Mouse (Mus musculus): ENCODE results near the gene Arfip2. TPM values are rescaled to one million over a fixed set of nuclear protein-coding genes. Genes with fewer than 3 reads are reported as not detected.
A peak's percentile ranks its signal among the peaks of the same experiment; 100 is the strongest.

Arfip2 gene
- total and polyA plus RNA-seq, 2 experiments from 2014 or later = 62.1 to 84.9 TPM

DNA sequence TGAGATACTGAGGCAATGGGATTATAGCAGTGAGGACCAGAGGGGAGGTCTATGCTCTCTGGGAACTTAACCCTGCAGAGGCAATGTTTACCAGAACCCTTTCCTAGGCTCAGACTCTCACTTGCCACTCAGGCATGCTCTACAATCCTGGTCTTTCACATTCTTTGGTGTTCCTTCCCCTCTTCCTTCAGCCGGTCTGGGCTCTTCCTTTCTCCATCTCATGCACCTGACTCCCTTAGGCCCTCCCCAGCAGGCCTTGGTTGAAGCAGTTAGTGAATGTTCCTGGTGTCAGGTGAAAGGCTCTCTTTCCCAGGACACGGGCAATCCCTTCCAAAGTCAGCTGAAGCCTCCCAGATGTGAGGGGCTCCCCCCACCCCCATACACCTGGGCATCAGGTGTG is 460 bp downstream of the Arfip2 start, which contains the start of gene Timm10b:
Timm10b (plus strand) TSS at position 301 of the 400 bp plus-strand sequence.
- ATAC-seq (ENCODE audit: low FRiP score) = peak; percentile 26
- WGBS = 6% methylated on average over 2 of the region's 2 CpGs
- peak within 1 kb of the TSS; percentile 49 for H3K4me3 ChIP-seq (ENCODE audit: low read depth, low read length)

DNA sequence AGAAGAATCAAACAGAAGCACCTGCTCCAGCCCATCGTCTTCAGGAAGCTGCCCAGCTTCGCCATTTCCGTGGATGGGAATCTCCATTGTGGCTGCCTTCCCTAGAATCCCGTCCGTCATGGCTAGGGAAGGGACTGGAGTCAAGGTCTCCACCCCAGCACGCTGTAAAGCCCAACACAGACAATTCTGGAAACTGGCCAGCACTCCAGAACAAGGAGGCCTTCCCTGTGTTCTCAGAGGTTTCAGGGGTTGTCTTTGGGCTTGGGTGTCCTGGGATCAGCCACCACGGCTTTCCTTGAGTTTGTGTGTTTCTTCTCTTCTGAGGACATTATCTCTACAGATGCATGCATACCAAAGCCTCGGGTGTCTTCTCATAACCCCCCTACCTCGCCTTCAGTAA is 912 bp downstream of the Arfip2 start:
- 72% methylated on average over 9 of the region's 9 CpGs for WGBS
- H3K27me3 ChIP-seq (ENCODE audit: insufficient read depth, low read length) = no peaks in the 10 kb centered on the region
- peak overlapping the region; percentile 77; the same call in 1 of the 2 replicates for H3K9ac ChIP-seq (replicated peaks; ENCODE audit: low read length, poor library complexity, severe bottlenecking)
- H3K4me3 ChIP-seq (ENCODE audit: low read depth, low read length) = peak overlapping the region; percentile 49
- TF ChIP-seq CTCF (IDR thresholded peaks at IDR 0.05) = no peak
- DNase-seq (ENCODE audit: low spot score) (no peak), ATAC-seq (ENCODE audit: low FRiP score) (no peak)
- H3K9me3 ChIP-seq (ENCODE audit: low read length) = no peaks in the 10 kb centered on the region
- peaks cover 14% of the 10 kb centered on the region for H3K4me1 ChIP-seq (ENCODE audit: insufficient read depth, low read length)
- peaks cover 27% of the 10 kb centered on the region for H3K36me3 ChIP-seq (ENCODE audit: insufficient read depth, low read length)
- no peak overlapping the region for H3K27ac ChIP-seq (ENCODE audit: low read depth, low read length)
- peak overlapping the region; percentile 63 for H3K4me2 ChIP-seq (ENCODE audit: low read depth, low read length, poor library complexity, severe bottlenecking)

More for the DNA sequence above, 460 bp downstream of the Arfip2 start, which contains the start of gene Timm10b:
- H3K4me1 ChIP-seq (ENCODE audit: insufficient read depth, low read length) = peaks cover 14% of the 10 kb centered on the region
- H3K27me3 ChIP-seq (ENCODE audit: insufficient read depth, low read length) = no peaks in the 10 kb centered on the region
- peak within 1 kb of the TSS; percentile 77 for H3K9ac ChIP-seq (replicated peaks; ENCODE audit: low read length, poor library complexity, severe bottlenecking)
- peaks cover 27% of the 10 kb centered on the region for H3K36me3 ChIP-seq (ENCODE audit: insufficient read depth, low read length)
- H3K9me3 ChIP-seq (ENCODE audit: low read length) = no peaks in the 10 kb centered on the region
- no peak for TF ChIP-seq CTCF (IDR thresholded peaks at IDR 0.05)
- DNase-seq (ENCODE audit: low spot score) = no peak
- peak within 1 kb of the TSS; percentile 63 for H3K4me2 ChIP-seq (ENCODE audit: low read depth, low read length, poor library complexity, severe bottlenecking)
- H3K27ac ChIP-seq (ENCODE audit: low read depth, low read length) = peak within 1 kb of the TSS; percentile 84

DNA sequence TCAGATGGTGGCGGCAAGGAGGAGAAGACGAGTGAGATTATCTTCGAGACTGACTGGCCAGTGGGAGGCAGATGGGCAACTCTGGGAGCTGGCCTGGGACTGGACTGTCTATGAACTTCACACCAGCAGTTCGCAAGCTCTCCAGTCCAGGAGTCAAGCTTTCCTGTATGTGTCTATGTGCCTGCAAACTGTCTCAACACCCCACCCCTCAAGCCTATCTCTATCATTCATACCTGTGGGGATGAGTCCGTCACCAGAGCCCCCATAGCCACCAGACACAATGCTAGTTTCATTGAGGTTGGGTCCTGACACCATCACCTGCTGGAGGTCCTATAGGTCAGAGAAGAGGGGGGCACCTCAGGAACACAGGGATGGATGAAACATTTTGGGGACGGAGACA is 1.4 kb downstream of the Arfip2 start:
- Histone ChIP-seq H3K4me1 (ENCODE audit: insufficient read depth, low read length) (peaks cover 14% of the 10 kb centered on the region), H3K36me3 (ENCODE audit: insufficient read depth, low read length) (peaks cover 27% of the 10 kb centered on the region), H3K27ac (ENCODE audit: low read depth, low read length) (no peak overlapping the region), H3K4me2 (ENCODE audit: low read depth, low read length, poor library complexity, severe bottlenecking) (no peak overlapping the region), H3K27me3 (ENCODE audit: insufficient read depth, low read length) (no peaks in the 10 kb centered on the region), H3K9me3 (ENCODE audit: low read length) (no peaks in the 10 kb centered on the region), H3K4me3 (ENCODE audit: low read depth, low read length) (no peak overlapping the region), H3K9ac (replicated peaks; ENCODE audit: low read length, poor library complexity, severe bottlenecking) (no peak overlapping the region)
- no peak for TF ChIP-seq CTCF (IDR thresholded peaks at IDR 0.05)
- WGBS = 95% methylated on average over 6 of the region's 6 CpGs
- no peak for DNase-seq (ENCODE audit: low spot score)
- ATAC-seq (ENCODE audit: low FRiP score) = no peak

DNA sequence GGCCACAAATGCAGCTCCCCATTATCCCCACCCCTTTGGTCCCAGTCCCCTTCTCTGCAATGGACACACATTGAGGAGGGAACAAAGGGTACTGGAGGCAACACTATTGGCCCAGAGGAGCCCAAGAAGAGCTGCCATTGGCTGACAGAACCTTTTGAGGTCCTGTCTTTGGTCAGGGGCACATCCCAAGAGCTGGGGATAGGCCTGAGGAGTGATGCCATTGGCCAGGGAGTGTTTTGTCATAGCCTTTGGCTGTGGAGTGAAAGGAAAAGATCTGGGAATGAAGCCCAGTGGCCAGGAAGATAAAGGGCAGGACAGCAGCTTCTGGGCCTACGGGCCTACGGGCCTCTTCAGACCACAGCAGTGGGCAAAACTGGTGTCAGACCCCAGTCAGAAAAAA is 4.5 kb downstream of the Arfip2 start:
- no peak overlapping the region for H3K9ac ChIP-seq (replicated peaks; ENCODE audit: low read length, poor library complexity, severe bottlenecking)
- TF ChIP-seq CTCF (IDR thresholded peaks at IDR 0.05) = no peak
- no peak overlapping the region for H3K4me2 ChIP-seq (ENCODE audit: low read depth, low read length, poor library complexity, severe bottlenecking)
- H3K4me3 ChIP-seq (ENCODE audit: low read depth, low read length) = no peak overlapping the region
- 80% methylated on average over 2 of the region's 2 CpGs for WGBS
- H3K9me3 ChIP-seq (ENCODE audit: low read length) = no peaks in the 10 kb centered on the region
- peaks cover 23% of the 10 kb centered on the region for H3K36me3 ChIP-seq (ENCODE audit: insufficient read depth, low read length)
- no peak for ATAC-seq (ENCODE audit: low FRiP score)
- peak; percentile 25 for DNase-seq (ENCODE audit: low spot score)
- H3K27ac ChIP-seq (ENCODE audit: low read depth, low read length) = no peak overlapping the region; the same call in 1 of the 2 replicates
- H3K4me1 ChIP-seq (ENCODE audit: insufficient read depth, low read length) = peaks cover 12% of the 10 kb centered on the region; the same call in 1 of the 2 replicates
- H3K27me3 ChIP-seq (ENCODE audit: insufficient read depth, low read length) = no peaks in the 10 kb centered on the region

DNA sequence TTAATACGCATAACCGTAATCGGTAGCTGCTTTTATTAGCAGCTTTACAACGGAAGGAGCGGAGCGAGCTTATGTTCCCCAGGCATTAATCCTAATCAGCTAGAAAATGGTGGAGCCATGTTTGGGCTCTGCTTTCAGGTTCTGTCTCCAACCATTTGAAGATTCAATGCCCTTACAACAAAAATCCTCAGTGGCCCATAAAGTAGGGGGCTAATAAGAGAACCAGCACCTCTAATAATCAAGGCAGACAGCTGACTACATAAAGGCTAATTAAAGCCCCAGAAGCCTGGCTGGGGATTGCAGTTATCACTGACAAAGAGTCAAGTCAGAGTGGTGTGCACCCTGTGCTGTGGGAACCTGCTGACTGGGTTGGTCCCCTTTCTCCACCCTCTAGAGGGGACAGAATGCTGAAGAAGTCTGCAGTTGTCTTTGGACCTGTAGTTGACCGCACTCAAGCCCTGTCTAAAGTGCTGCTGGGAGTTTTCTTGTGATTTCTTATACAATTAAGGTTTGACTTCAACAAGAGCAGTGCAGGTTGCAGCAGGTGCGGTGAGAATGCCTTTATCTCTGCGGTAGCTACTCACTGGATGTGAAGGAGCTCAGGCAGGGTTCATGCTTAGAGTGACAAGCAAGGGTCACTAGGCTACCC is 5.8 kb downstream of the Arfip2 start:
- Histone ChIP-seq H3K9me3 (ENCODE audit: low read length) (no peaks in the 10 kb centered on the region), H3K9ac (replicated peaks; ENCODE audit: low read length, poor library complexity, severe bottlenecking) (peak overlapping the region; percentile 75; the same call in 1 of the 2 replicates), H3K36me3 (ENCODE audit: insufficient read depth, low read length) (peaks cover 23% of the 10 kb centered on the region), H3K4me2 (ENCODE audit: low read depth, low read length, poor library complexity, severe bottlenecking) (peak overlapping the region; percentile 81), H3K4me1 (ENCODE audit: insufficient read depth, low read length) (peaks cover 9% of the 10 kb centered on the region; the same call in 1 of the 2 replicates), H3K4me3 (ENCODE audit: low read depth, low read length) (peak overlapping the region; percentile 74; the same call in 1 of the 2 replicates), H3K27me3 (ENCODE audit: insufficient read depth, low read length) (no peaks in the 10 kb centered on the region), H3K27ac (ENCODE audit: low read depth, low read length) (peak overlapping the region; percentile 85; the same call in 1 of the 2 replicates)
- no peak for ATAC-seq (ENCODE audit: low FRiP score)
- no peak for DNase-seq (ENCODE audit: low spot score)
- 36% methylated on average over 9 of the region's 9 CpGs for WGBS
- no peak for TF ChIP-seq CTCF (IDR thresholded peaks at IDR 0.05)

DNA sequence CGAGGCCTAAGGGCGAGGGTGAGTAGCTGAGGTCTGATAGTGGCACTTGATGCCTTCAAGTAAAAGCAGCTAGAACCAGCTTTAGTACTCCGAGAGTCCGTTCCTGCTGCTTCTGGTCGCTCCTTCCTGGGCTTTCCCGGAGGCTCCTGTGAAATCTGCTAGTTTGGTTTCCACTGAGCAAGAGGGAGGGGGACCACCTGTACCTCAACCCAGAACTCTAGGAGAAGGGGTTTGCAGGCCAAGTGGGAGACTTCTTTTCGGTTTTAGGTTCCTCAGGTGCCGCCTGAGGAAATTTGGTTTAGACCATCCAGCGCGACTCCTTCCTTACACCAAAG is 6.4 kb downstream of the Arfip2 start:
- Histone ChIP-seq H3K9ac (replicated peaks; ENCODE audit: low read length, poor library complexity, severe bottlenecking) (peak overlapping the region; percentile 75), H3K4me1 (ENCODE audit: insufficient read depth, low read length) (0 out of 2 replicates have a peak, but pooled peaks cover 6% of the 10 kb centered on the region), H3K9me3 (ENCODE audit: low read length) (no peaks in the 10 kb centered on the region), H3K4me2 (ENCODE audit: low read depth, low read length, poor library complexity, severe bottlenecking) (peak overlapping the region; percentile 81), H3K4me3 (ENCODE audit: low read depth, low read length) (peak overlapping the region; percentile 74), H3K27me3 (ENCODE audit: insufficient read depth, low read length) (no peaks in the 10 kb centered on the region), H3K27ac (ENCODE audit: low read depth, low read length) (peak overlapping the region; percentile 85), H3K36me3 (ENCODE audit: insufficient read depth, low read length) (peaks cover 23% of the 10 kb centered on the region)
- no peak for TF ChIP-seq CTCF (IDR thresholded peaks at IDR 0.05)
- DNase-seq (ENCODE audit: low spot score) (no peak), ATAC-seq (ENCODE audit: low FRiP score) (no peak)
- WGBS = 2% methylated on average over 10 of the region's 10 CpGs
